Mouse (Mus musculus) T-cell, adult 66 days (primary cell): ENCODE results near the gene Tor1b. TPM values are rescaled to one million over a fixed set of nuclear protein-coding genes. Genes with fewer than 3 reads are reported as not detected.

Experiments
- total RNA-seq, 2 experiments: library from RNA; stranded (reverse); gene quantifications; 3 replicates in 1 of 2; 4 replicates in 1 of 2; pipeline ENCODE4 v1.2.4; 2023

The Tor1b gene
- total RNA-seq, result 10 to 100 TPM; 48.3 to 54.4 TPM

GRCm38 (mm10) chr2:30952824-30953490, at the start of gene Tor1b:
Gene Tor1b, plus strand, starts transcription at chr2:30952959.

GRCm38 (mm10) chr2:30929483-30930045, 23.2 kb upstream of the Tor1b start, which contains the start of gene Ptges:
Gene Ptges, minus strand, starts transcription at chr2:30929863.

GRCm38 (mm10) chr2:30967352-30968327, 14.9 kb downstream of the Tor1b start, which contains the start of gene Tor1a:
Gene Tor1a, minus strand, starts transcription at chr2:30967933.

GRCm38 (mm10) chr2:30981790-30982513, 29.2 kb downstream of the Tor1b start, which contains the start of the genes BC005624 and Usp20:
Gene BC005624, minus strand, starts transcription at chr2:30982201.
Gene Usp20, plus strand, starts transcription at chr2:30982279.

Other genes starting within 250 kb of the Tor1b start
- 1 to 10 TPM; 1.2 to 2.8 TPM for gene 1700001O22Rik, start 149.3 kb upstream of the Tor1b start, total RNA-seq
- 10 to 100 TPM; 18.5 to 25.5 TPM for gene Ntmt1, start 145.1 kb upstream of the Tor1b start, total RNA-seq
- 10 to 100 TPM; 46.8 to 57.0 TPM for gene Asb6, start 122.6 kb upstream of the Tor1b start, total RNA-seq
- not detected for gene Prrx2, start 118.0 kb upstream of the Tor1b start, total RNA-seq
- not detected for gene Ptges, start 23.1 kb upstream of the Tor1b start, total RNA-seq
- 10 to 100 TPM; 55.1 to 58.1 TPM for gene Tor1a, start 15.0 kb downstream of the Tor1b start, total RNA-seq
- 10 to 100 TPM; 74.1 to 83.3 TPM for gene BC005624, start 29.2 kb downstream of the Tor1b start, total RNA-seq
- gene Usp20, start 29.3 kb downstream of the Tor1b start, total RNA-seq, result 10 to 100 TPM; 32.4 to 40.0 TPM
- 100 to 1,000 TPM; 228 to 231 TPM for gene Fnbp1, start 189.0 kb downstream of the Tor1b start, total RNA-seq
- 10 to 100 TPM; 53.8 to 66.0 TPM for gene Gpr107, start 199.4 kb downstream of the Tor1b start, total RNA-seq